Mouse (Mus musculus) adrenal gland, postnatal 4 days (tissue): ENCODE data around the gene Nfs1. TPM values are rescaled to one million over a fixed set of nuclear protein-coding genes. Genes with fewer than 3 reads are reported as not detected.

ENCODE experiments used
- DNase-seq, 2 experiments: peaks; one replicate each; pipeline ENCODE4 v3.0.0; 2021 to 2022; ENCODE audit warnings: low spot score in 2 of 2, mixed read lengths in 2 of 2
- total RNA-seq, 2 experiments: library from RNA; stranded (reverse); gene quantifications; 2 replicates each; pipeline ENCODE4 v1.2.3; 2021

The Nfs1 gene
- total RNA-seq, 2 experiments from 2014 or later = 67.9 to 74.5 TPM

DNA sequence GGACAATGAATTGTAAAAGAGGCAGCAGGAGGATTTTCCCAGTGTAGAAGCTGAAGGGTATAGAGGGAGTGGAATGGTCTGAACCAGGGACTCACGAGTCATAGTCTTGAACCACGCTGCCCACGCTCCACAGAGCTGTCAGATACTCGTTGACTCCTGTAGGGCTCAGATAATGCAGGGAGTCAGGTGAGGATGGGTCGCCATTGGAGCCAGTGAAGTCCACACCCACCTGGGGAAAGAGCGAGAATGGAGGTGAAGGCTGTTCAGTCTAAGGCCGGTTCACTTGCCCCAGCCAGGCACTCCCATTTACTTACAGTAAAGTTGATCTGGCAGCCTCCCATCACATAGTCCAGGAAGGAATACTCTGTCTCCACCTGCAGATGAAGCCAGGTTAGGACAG lies 66.5 kb downstream of the Nfs1 start:
- DNase-seq = no peak

DNA sequence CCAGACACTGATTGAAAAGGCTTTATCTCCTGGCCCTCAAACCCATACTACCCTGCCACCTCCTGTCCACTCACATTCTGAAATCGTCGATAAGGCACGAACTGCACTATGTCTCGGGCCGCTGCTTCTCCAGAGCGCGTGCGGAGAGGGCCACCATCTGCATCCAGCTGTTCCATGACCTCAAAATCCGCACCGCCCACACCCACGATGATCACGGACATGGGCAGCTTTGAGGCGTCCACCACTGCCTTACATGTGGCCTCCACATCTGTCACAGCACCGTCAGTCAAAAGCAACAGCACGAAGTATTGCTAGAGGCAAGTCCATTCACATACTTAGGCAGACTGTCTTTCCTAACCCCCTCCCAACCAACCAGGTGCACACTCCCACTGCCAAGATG lies 70.3 kb downstream of the Nfs1 start:
- DNase-seq = no peak

Other genes with a start within 250 kb of the Nfs1 start
- 100 to 1,000 TPM in 1 of 2 experiments, 10 to 100 TPM in 1; 92.3 to 106 TPM for gene Uqcc1, start 213.9 kb downstream of the Nfs1 start, total RNA-seq
- gene Gm15557, start 203.5 kb downstream of the Nfs1 start, total RNA-seq = not detected
- gene Gdf5, start 198.8 kb downstream of the Nfs1 start, total RNA-seq = 1 to 10 TPM in 1 of 2 experiments, under 1 TPM in 1; 0.64 to 1.1 TPM
- gene Cep250, start 187.7 kb downstream of the Nfs1 start, total RNA-seq = 10 to 100 TPM; 26.8 to 29.9 TPM
- 1 to 10 TPM; 2.8 to 3.9 TPM for gene 6430550D23Rik, start 136.2 kb downstream of the Nfs1 start, total RNA-seq
- 100 to 1,000 TPM; 224 to 225 TPM for gene Ergic3, start 136.1 kb downstream of the Nfs1 start, total RNA-seq
- gene Fer1l4, start 91.2 kb downstream of the Nfs1 start, total RNA-seq = not detected
- gene Spag4, start 79.0 kb downstream of the Nfs1 start, total RNA-seq = 1 to 10 TPM; 3.2 to 5.8 TPM
- 10 to 100 TPM; 25.5 to 27.7 TPM for gene Cpne1, start 32.2 kb downstream of the Nfs1 start, total RNA-seq
- 10 to 100 TPM; 45.5 to 49.1 TPM for gene Rbm12, start 32.2 kb downstream of the Nfs1 start, total RNA-seq
- gene Gm28036, start 17.1 kb downstream of the Nfs1 start, total RNA-seq = 10 to 100 TPM; 36.7 to 44.4 TPM
- 100 to 1,000 TPM; 255 to 270 TPM for gene Romo1, start 147 bp downstream of the Nfs1 start, total RNA-seq
- 100 to 1,000 TPM; 525 to 551 TPM for gene Rbm39, start 36.1 kb upstream of the Nfs1 start, total RNA-seq
- gene Phf20, start 52.3 kb upstream of the Nfs1 start, total RNA-seq = 10 to 100 TPM; 36.6 to 36.9 TPM
- gene Cnbd2, start 168.1 kb upstream of the Nfs1 start, total RNA-seq = 1 to 10 TPM; 1.6 to 2.4 TPM
- gene Scand1, start 168.5 kb upstream of the Nfs1 start, total RNA-seq = 100 to 1,000 TPM; 107 to 119 TPM